Mouse (Mus musculus) testis, adult 2 months (tissue): ENCODE results near the gene Map3k12.

Experiments
- CTCF ChIP-seq: fragments of 200-500 bp; IDR thresholded peaks from 2 replicates; pipeline ENCODE4 v1.5.1; 2012; ENCODE audit warnings: low read depth, mild to moderate bottlenecking, inconsistent platforms, low read length, moderate library complexity; ENCODE audit not compliant: control insufficient read depth, insufficient read depth, insufficient replicate concordance
- POLR2A ChIP-seq: fragments of 200-500 bp; IDR thresholded peaks from 2 replicates; pipeline ENCODE4 v1.6.1; 2012; ENCODE audit warnings: low read depth, mild to moderate bottlenecking, inconsistent platforms, low read length, moderate library complexity; ENCODE audit not compliant: control insufficient read depth

DNA sequence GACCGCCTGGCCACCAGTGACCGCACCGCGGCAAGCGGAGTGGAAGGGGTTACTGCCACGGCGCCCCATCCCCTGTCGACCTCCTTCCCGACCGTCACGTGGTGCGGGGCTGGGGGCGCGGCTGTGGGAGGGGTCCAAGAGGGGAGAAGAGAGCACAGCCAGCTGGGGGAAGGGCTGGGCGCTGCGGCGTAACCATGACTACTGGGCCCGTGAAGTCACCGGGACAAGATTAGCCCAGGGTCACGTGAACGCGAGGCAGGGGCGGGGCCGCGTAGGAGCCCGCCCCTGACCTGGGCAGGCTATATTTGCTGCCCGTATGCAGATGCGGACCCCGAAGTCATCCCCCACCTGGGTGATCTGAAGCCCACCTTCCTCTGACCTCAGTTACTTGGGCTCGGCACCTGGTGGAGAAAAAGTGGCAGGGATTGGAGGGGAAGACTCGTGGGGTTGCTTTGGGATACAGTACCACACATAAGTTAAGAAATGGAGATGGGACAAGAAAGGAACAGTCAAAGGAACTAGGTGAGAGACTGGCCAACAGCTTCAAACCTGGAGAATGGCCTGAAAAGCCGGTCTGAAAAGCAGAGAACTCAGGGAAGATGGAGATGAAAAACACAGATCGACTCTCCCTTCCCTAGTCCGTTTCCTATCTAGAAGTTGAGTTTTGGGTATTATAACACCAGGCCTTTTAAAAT, 6.1 kb downstream of the Map3k12 start:
- TF ChIP-seq POLR2A: peak; percentile 19; the same call in 1 of the 2 replicates
- 0 out of 2 replicates have a peak, but pooled peaks have one; percentile 7 for TF ChIP-seq CTCF
